Mouse (Mus musculus) testis, adult 10 weeks (tissue): ENCODE results near the gene Atp6v1g1. TPM values are rescaled to one million over a fixed set of nuclear protein-coding genes. Genes with fewer than 3 reads are reported as not detected.

ENCODE experiments used
- polyA plus RNA-seq: library from polyadenylated mRNA; stranded (reverse); fragments of 350-450 nt; fragmentation: Illumina TruSeq; extraction: RNeasy Lipid Tissue Mini Kit (QIAGEN cat#74804); gene quantifications from one replicate; pipeline ENCODE4 v1.2.3, GENCODE M21; 2014; ENCODE audit warnings: low read depth, low replicate concordance

The Atp6v1g1 gene
- 175 TPM for polyA plus RNA-seq

GRCm38 (mm10) chr4:63544494-63545230 is at the start of gene Atp6v1g1:
Gene Atp6v1g1 (plus strand): TSS chr4:63544772.

GRCm38 (mm10) chr4:63495915-63496278 is 48.7 kb upstream of the Atp6v1g1 start, which contains the start of gene Whrn:
Gene Whrn (minus strand): TSS chr4:63495991.

GRCm38 (mm10) chr4:63558407-63559081 is 14.0 kb downstream of the Atp6v1g1 start, which contains the start of gene Tmem268:
Gene Tmem268 (plus strand): TSS chr4:63558781.

Other genes starting within 250 kb of the Atp6v1g1 start
- 0.71 TPM for gene Orm1, start 200.2 kb upstream of the Atp6v1g1 start, polyA plus RNA-seq
- not detected for gene Orm3, start 188.6 kb upstream of the Atp6v1g1 start, polyA plus RNA-seq
- gene Orm2, start 182.3 kb upstream of the Atp6v1g1 start, polyA plus RNA-seq, result not detected
- gene Akna, start 141.4 kb upstream of the Atp6v1g1 start, polyA plus RNA-seq, result 1.6 TPM
- 2.3 TPM for gene Whrn, start 48.8 kb upstream of the Atp6v1g1 start, polyA plus RNA-seq
- gene Tmem268, start 14.0 kb downstream of the Atp6v1g1 start, polyA plus RNA-seq, result 1.8 TPM
- gene Gm11213, start 60.5 kb downstream of the Atp6v1g1 start, polyA plus RNA-seq, result 77.1 TPM
- 260 TPM for gene Tex48, start 77.7 kb downstream of the Atp6v1g1 start, polyA plus RNA-seq
- gene Gm11214, start 118.6 kb downstream of the Atp6v1g1 start, polyA plus RNA-seq, result not detected
- gene Tnfsf15, start 200.3 kb downstream of the Atp6v1g1 start, polyA plus RNA-seq, result 2.1 TPM